Mouse (Mus musculus) right cerebral cortex, postnatal 25 days (tissue): Measurements from ENCODE around the gene Rps8.

Experiments used
- DNase-seq: peaks from one replicate; pipeline ENCODE4 v3.0.0; 2022

Gene Rps8

GRCm38 (mm10) chr4:117124518-117125347 is 31.3 kb downstream of the Rps8 start:
- no peak for DNase-seq

- no peak for DNase-seq
Observed at GRCm38 (mm10) chr4:117124218-117124517, 31.9 kb downstream of the Rps8 start.

GRCm38 (mm10) chr4:117123546-117124217 is 32.4 kb downstream of the Rps8 start:
- no peak for DNase-seq

GRCm38 (mm10) chr4:117122209-117122608 is 33.8 kb downstream of the Rps8 start:
- DNase-seq, result no peak

- DNase-seq, result peak; percentile 94
Observed at GRCm38 (mm10) chr4:117120445-117121414, 35.3 kb downstream of the Rps8 start.

GRCm38 (mm10) chr4:117120052-117120444 is 36.0 kb downstream of the Rps8 start:
- DNase-seq, result no peak

- no peak for DNase-seq
Observed at GRCm38 (mm10) chr4:117119636-117120035, 36.4 kb downstream of the Rps8 start.

GRCm38 (mm10) chr4:117117931-117118330 is 38.1 kb downstream of the Rps8 start:
- DNase-seq, result no peak

GRCm38 (mm10) chr4:117115592-117115991 is 40.5 kb downstream of the Rps8 start:
- no peak for DNase-seq

GRCm38 (mm10) chr4:117113237-117113636 is 42.8 kb downstream of the Rps8 start:
- no peak for DNase-seq

GRCm38 (mm10) chr4:117110985-117111384 is 45.1 kb downstream of the Rps8 start:
- no peak for DNase-seq

- DNase-seq, result no peak
Observed at GRCm38 (mm10) chr4:117110249-117110648, 45.8 kb downstream of the Rps8 start.

- DNase-seq, result no peak
Observed at GRCm38 (mm10) chr4:117109330-117109729, 46.7 kb downstream of the Rps8 start.

GRCm38 (mm10) chr4:117108524-117108849 is 47.6 kb downstream of the Rps8 start:
- DNase-seq, result no peak

- DNase-seq, result no peak
Observed at GRCm38 (mm10) chr4:117107813-117108523, 48.1 kb downstream of the Rps8 start.

- DNase-seq, result no peak
Observed at GRCm38 (mm10) chr4:117105127-117105526, 50.9 kb downstream of the Rps8 start.

- DNase-seq, result no peak
Observed at GRCm38 (mm10) chr4:117104672-117105071, 51.4 kb downstream of the Rps8 start.
